Mouse (Mus musculus): Measurements from ENCODE around the gene Eri3. TPM values are rescaled to one million over a fixed set of nuclear protein-coding genes. Genes with fewer than 3 reads are reported as not detected.

Gene Eri3
- polyA plus RNA-seq, 1 experiment from 2014 or later: 77.5 TPM

GRCm38 (mm10) chr4:117654016-117654702, 104.0 kb downstream of the Eri3 start:
- DNase-seq (ENCODE audit: low spot score) (no peak), ATAC-seq (ENCODE audit: low FRiP score, low TSS enrichment) (no peak)
- Histone ChIP-seq H3K27me3 (ENCODE audit: control insufficient read depth, insufficient read depth, low read length) (no peaks in the 10 kb centered on the region), H3K9ac (ENCODE audit: low read length) (no peak overlapping the region), H3K4me1 (replicated peaks; ENCODE audit: control insufficient read depth, insufficient read depth) (no peaks in the 10 kb centered on the region), H3K4me3 (ENCODE audit: low read depth, low read length) (no peak overlapping the region), H3K27ac (replicated peaks) (no peak overlapping the region), H3K9me3 (ENCODE audit: control insufficient read depth, low read length) (no peaks in the 10 kb centered on the region), H3K36me3 (ENCODE audit: control insufficient read depth, insufficient read depth, low read length) (peaks cover 3% of the 10 kb centered on the region; the same call in 1 of the 2 replicates), H3K4me2 (replicated peaks; ENCODE audit: low read depth) (no peak overlapping the region)
- no peak for TF ChIP-seq CTCF (IDR thresholded peaks at IDR 0.05; ENCODE audit: low read depth)
- TF ChIP-seq EP300 (optimal IDR thresholded peaks at IDR 0.05): no peak
- 45% methylated on average over 10 of the region's 10 CpGs for WGBS

- ATAC-seq (ENCODE audit: low FRiP score, low TSS enrichment) (no peak), DNase-seq (ENCODE audit: low spot score) (no peak)
- Histone ChIP-seq H3K36me3 (ENCODE audit: control insufficient read depth, insufficient read depth, low read length) (peaks cover 3% of the 10 kb centered on the region; the same call in 1 of the 2 replicates), H3K27ac (replicated peaks) (no peak overlapping the region), H3K4me1 (replicated peaks; ENCODE audit: control insufficient read depth, insufficient read depth) (no peaks in the 10 kb centered on the region), H3K27me3 (ENCODE audit: control insufficient read depth, insufficient read depth, low read length) (no peaks in the 10 kb centered on the region), H3K9ac (ENCODE audit: low read length) (no peak overlapping the region), H3K4me2 (replicated peaks; ENCODE audit: low read depth) (no peak overlapping the region), H3K4me3 (ENCODE audit: low read depth, low read length) (no peak overlapping the region), H3K9me3 (ENCODE audit: control insufficient read depth, low read length) (no peaks in the 10 kb centered on the region)
- WGBS: 71% methylated on average over 9 of the region's 9 CpGs
- no peak for TF ChIP-seq EP300 (optimal IDR thresholded peaks at IDR 0.05)
- TF ChIP-seq CTCF (IDR thresholded peaks at IDR 0.05; ENCODE audit: low read depth): no peak
These were observed 104.7 kb downstream of the Eri3 start for GRCm38 (mm10) chr4:117654703-117655499.

GRCm38 (mm10) chr4:117655500-117655863, 105.3 kb downstream of the Eri3 start:
- Histone ChIP-seq H3K27me3 (ENCODE audit: control insufficient read depth, insufficient read depth, low read length) (no peaks in the 10 kb centered on the region), H3K4me2 (replicated peaks; ENCODE audit: low read depth) (no peak overlapping the region), H3K9me3 (ENCODE audit: control insufficient read depth, low read length) (no peaks in the 10 kb centered on the region), H3K9ac (ENCODE audit: low read length) (no peak overlapping the region), H3K27ac (replicated peaks) (no peak overlapping the region), H3K4me3 (ENCODE audit: low read depth, low read length) (no peak overlapping the region), H3K4me1 (replicated peaks; ENCODE audit: control insufficient read depth, insufficient read depth) (no peaks in the 10 kb centered on the region), H3K36me3 (ENCODE audit: control insufficient read depth, insufficient read depth, low read length) (no peaks in the 10 kb centered on the region)
- DNase-seq (ENCODE audit: low spot score): no peak
- 62% methylated on average over 5 of the region's 5 CpGs for WGBS
- no peak for ATAC-seq (ENCODE audit: low FRiP score, low TSS enrichment)
- no peak for TF ChIP-seq EP300 (optimal IDR thresholded peaks at IDR 0.05)

GRCm38 (mm10) chr4:117656961-117657360, 106.8 kb downstream of the Eri3 start:
- ATAC-seq (ENCODE audit: low FRiP score, low TSS enrichment): no peak
- Histone ChIP-seq H3K27me3 (ENCODE audit: control insufficient read depth, insufficient read depth, low read length) (no peaks in the 10 kb centered on the region), H3K36me3 (ENCODE audit: control insufficient read depth, insufficient read depth, low read length) (peaks cover 5% of the 10 kb centered on the region; the same call in 1 of the 2 replicates), H3K9ac (ENCODE audit: low read length) (no peak overlapping the region), H3K9me3 (ENCODE audit: control insufficient read depth, low read length) (no peaks in the 10 kb centered on the region), H3K4me1 (replicated peaks; ENCODE audit: control insufficient read depth, insufficient read depth) (no peaks in the 10 kb centered on the region), H3K4me3 (ENCODE audit: low read depth, low read length) (no peak overlapping the region), H3K4me2 (replicated peaks; ENCODE audit: low read depth) (no peak overlapping the region), H3K27ac (replicated peaks) (no peak overlapping the region)
- TF ChIP-seq CTCF (IDR thresholded peaks at IDR 0.05; ENCODE audit: low read depth) (no peak), EP300 (optimal IDR thresholded peaks at IDR 0.05) (no peak)
- WGBS: 59% methylated on average over 6 of the region's 6 CpGs
- DNase-seq (ENCODE audit: low spot score): no peak

GRCm38 (mm10) chr4:117657646-117658045, 107.5 kb downstream of the Eri3 start:
- Histone ChIP-seq H3K4me1 (replicated peaks; ENCODE audit: control insufficient read depth, insufficient read depth) (no peaks in the 10 kb centered on the region), H3K4me2 (replicated peaks; ENCODE audit: low read depth) (no peak overlapping the region), H3K9me3 (ENCODE audit: control insufficient read depth, low read length) (no peaks in the 10 kb centered on the region), H3K4me3 (ENCODE audit: low read depth, low read length) (no peak overlapping the region), H3K27me3 (ENCODE audit: control insufficient read depth, insufficient read depth, low read length) (no peaks in the 10 kb centered on the region), H3K27ac (replicated peaks) (0 out of 2 replicates have a peak overlapping the region, but pooled peaks have one; percentile 9), H3K36me3 (ENCODE audit: control insufficient read depth, insufficient read depth, low read length) (peaks cover 5% of the 10 kb centered on the region; the same call in 1 of the 2 replicates), H3K9ac (ENCODE audit: low read length) (no peak overlapping the region)
- ATAC-seq (ENCODE audit: low FRiP score, low TSS enrichment): no peak
- no peak for TF ChIP-seq EP300 (optimal IDR thresholded peaks at IDR 0.05)
- no peak for TF ChIP-seq CTCF (IDR thresholded peaks at IDR 0.05; ENCODE audit: low read depth)
- DNase-seq (ENCODE audit: low spot score): no peak
- WGBS: 69% methylated on average over 4 of the region's 4 CpGs

Data from stomach, postnatal 0 days (tissue).